Mouse (Mus musculus) kidney, postnatal 4 days (tissue): ENCODE results near the gene Ptbp3.
"Not testable (repeated sequence)": the region's sequence is repeated elsewhere in the genome, so short reads cannot be mapped to it uniquely, and the experiment has no call there.

Experiments used
- DNase-seq, 2 experiments: peaks; one replicate each; pipeline ENCODE4 v3.0.0; 2021; ENCODE audit warnings: mixed read lengths in 2 of 2

Gene Ptbp3

DNA sequence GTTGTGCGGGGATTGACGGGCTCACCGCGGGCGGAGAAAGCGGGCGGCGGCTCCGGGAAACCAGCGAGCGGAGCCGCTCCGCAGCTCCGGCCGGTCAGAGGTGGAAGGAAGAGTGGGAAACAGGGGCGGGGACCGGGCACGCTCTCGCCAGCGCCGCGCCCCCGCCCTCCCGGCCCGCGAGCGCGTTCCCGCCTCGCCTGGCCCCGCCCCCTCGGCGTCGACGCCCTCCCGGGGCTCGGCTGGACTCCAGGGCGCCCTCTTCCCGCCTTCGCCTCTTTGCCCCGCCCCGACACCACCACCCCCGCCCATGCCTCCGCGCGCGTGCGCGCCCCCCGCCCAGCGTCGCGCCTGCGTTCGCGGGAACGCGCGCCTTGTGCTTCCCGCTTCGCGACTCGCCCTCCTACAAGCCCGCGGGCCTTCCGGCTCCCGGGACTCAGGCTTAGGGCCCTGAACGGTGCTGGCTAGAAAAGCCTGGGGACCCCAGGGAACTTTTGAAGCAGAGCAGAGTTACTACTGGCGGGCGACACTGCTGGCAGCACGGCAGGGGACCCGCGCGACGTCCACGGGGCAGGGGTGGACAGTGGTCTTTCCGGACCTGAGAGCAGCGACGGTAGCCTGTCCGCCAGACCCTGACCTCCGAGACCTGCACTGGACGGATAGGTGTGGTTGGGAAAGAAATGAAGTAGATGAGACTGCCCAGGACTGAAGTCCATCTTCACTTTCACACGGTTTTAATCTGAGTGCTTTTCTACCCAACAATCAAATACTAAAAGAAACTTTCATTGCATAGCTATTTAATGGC is at the start of gene Ptbp3:
Ptbp3 (minus strand) TSS at position 190 of the 802 bp plus-strand sequence.
- peak; percentile 96 to 97 for DNase-seq

DNA sequence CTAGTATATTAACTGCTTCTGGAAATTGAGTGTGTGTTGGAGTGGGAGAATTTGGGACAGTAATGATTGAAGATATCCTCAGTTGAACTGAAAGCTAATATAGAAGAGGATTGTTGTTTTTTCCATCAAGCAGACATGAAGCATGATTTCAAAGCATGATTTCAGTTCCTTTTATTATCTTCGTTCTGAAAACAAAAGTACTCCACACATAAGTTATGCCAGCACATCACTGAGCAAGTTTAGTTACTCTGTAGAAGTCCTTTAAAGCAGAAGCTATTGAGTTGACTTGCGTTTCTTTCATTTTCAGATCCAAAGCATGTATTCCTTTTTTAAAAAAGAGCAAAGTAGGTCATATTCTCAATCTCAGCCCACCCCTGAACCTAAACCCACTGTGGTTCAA is 47.4 kb upstream of the Ptbp3 start:
- no peak for DNase-seq

DNA sequence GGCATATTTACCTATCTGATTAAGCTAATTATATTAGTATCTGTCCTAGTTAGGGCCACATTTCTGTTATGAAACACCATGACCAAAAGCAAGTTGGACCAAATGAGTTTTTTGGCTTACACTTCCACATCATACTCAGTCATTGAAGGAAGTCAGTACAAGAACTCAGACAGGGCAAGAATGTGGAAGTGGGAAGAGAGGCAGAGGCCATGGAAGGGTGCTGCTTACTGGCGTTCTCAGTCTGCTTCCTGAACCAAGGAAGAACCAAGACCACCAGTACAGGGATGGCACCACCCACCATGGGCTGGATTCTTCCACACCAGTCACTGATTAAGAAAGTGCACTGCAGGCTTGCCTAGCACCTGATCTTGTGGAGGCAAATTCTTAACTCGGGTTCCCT is 45.5 kb upstream of the Ptbp3 start:
- DNase-seq = no peak

DNA sequence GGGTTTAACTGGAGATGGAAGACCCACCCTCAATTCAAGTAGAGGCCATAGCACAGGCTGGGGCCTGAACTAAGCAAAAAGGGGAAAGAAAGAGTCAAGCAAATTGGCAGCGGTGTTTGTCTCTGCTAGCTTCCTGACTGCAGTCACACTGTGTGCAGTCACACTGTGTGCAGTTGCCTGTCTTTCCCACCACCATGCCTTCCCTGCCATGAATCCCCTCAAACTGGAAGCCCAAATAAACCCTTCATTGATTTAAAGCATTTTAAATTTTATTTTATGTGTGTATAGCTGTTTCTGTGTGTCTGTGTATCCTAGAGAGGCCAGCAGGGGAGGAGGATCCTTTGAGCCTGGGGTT is 38.7 kb upstream of the Ptbp3 start:
- no peak for DNase-seq

DNA sequence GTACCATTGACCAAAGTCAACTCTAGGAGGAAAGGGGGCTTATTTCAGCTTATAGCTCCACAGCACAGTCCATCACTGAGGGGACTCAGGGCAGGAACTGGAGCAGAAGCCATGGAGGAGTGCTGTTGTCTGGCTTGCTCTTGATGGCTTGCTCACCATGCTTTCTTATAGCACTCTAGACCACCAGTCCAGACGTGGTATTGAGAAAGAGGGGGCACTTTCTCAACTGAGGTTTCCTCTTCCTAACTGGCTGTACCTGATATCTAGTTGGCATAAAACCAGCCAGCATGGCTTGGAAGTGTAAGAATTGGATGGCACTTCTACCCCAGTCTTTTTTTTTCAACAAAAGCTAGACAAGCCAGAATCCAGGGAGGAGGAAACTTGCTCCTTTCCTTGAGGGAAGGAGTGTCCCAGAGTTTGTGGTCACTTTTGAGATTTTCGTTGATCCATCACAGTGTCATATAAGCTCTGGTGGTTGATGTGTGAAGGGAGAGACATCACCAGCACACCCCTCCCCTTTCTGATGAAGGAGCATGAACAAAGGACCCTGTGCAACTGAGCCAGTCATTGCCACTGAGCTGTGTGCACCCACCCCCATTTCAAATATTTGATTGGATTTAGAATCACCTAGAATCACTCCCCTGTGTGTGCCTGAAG is 38.2 kb upstream of the Ptbp3 start:
- DNase-seq = no peak

DNA sequence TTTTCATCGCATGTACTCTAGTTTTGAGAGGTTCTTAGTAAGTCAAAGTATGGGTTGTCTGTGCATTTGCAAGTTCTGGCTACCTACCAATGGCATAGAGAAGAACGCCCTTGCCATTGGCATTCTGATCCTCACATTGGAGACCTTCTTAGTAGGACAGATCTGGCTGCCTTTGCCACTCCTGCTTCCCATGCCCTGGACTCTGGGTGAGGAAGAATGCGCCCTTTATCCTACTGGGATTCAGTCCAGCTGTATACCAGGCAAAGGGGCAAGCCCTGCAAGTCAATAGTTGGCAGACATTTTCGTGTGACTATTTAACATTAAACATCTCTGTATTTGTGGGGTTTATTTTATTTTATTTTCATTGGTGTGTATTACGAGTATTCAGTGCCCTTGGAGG is 35.9 kb upstream of the Ptbp3 start:
- peak; percentile 12 to 44 for DNase-seq

DNA sequence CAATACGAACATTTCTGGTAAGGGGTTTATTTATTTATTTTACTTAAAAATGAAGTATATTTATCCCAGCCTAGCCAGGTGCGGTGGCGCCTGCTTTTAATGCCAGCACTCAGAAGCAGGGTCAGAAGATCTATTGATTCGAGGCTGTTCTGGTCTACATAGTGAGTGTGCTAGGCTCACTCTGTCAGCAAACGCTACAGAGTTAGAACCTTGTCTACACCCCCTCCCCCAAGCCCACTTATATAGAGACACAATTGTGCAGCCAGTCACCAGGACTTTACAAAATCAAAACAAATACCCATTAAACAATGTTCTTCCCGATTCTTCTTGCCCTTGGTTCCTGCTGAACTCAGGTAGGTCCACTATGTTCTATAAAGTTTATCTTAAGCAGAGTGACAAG is 33.0 kb upstream of the Ptbp3 start:
- no peak for DNase-seq

DNA sequence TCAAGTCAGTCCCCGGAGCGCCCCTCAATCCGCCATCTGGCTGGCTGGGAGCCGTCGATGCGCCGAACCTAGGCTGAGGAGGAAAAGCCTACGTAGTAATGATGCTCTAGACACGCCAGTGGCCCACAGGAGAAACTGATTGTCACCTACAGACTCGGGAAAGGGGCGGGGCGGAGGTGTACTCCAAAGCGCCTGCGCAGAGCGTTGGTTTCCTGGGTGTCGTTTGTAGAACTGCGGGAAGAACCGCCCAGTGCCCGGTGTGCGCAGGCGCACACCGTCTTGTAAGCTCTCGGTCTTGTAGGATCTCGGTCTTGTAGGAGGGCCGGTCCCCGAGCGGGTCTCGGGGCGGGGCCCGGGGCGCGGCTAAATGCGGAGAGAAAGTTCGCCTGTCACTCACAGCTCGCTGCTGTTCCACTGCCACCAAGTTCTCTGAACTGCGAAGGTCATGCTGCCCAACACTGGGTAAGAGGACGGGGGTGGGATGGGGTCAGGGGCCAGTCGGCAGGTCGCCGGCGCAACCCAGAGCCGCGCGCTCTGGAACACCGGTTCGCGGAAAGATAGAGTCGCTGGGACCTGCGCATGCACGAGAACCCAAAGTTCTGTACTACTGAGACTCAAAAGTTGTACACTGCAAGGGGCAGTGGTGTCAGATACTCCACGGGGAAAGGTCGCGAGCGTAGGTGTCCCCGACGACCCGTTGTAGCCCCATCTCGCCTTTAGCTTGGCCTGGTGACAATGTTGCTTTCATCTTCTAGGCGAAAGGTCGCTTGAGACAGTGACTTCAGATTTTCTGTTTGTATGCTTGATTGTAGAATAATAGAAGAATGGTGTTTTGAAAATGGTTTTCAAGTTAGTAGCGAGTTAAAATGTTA is 32.4 kb upstream of the Ptbp3 start, which contains the start of gene Hsdl2:
Hsdl2 (plus strand) TSS at position 250 of the 872 bp plus-strand sequence.
- peak; percentile 99 for DNase-seq

DNA sequence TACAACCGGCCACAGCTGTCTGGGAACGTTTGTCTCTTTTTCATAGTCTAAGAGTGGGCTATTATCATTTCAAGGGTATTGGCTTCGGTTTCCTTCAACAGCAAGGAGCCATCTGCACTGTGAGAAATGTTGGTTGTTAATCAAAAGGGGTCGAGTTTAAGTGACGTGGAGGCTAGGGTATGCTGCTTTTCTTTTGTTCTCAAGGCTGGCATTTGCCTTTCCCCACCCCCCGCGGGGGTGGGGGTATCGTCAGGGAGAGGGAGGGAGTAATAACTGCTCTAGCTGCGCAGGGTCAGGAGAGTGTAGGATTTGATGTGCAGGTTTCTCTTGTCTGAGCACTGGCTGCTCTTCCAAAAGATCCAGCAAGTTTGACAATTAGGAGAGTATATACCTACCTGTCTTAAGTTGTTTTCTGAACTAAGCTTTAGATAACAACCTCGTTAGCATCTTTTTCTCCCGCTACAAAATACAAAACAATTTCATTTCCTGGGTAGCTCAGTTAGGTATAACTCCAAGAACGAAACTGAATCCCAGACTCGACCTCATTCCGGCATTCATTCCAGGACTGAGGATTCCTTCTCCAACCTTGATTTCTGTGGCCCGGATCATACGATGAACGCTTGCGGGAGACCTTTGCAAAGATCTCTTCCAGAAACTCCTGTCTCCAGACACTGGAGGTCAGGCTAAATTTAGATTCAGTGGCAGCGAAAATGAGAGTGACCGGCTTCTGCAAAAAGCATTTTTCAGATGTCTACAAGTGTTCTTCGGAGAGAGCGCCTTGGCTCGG is 31.5 kb upstream of the Ptbp3 start:
- DNase-seq = peak; percentile 37 to 59

DNA sequence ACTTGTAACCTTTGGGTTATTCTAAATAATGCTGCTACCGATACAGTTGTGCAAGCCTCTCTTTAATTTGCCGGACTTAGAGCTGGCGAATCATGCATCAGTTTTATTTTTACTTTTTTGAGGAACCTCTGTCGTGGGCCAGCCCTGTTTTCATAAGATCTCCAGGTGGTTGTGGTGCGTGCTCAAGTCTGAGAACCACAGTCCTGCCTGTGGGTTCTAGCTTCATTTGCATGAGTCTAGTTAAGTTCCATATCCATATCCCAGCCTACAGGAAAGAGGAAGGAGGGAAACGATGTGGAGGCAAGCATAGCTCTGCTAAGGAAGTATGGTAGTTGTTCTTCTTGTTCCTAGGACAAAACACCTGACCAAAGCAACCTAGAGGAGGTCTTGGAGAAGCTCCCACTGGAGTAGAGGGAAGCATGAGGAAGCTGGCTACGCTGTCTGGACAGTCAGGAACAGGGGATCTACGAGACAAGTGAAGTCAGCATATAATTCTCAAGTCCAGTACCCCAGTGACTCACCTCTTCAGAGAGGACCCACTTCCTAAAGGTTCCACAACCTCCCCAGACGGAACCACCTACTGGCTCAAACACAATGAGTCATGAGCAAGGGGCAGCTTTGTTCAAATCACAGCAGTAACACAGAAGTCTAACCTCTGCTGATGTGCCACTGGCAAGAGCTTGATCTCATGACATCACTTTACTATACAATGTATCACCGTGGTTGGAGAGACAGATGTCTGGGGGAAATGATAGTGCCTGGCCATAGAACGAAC is 26.2 kb upstream of the Ptbp3 start:
- DNase-seq = no peak

DNA sequence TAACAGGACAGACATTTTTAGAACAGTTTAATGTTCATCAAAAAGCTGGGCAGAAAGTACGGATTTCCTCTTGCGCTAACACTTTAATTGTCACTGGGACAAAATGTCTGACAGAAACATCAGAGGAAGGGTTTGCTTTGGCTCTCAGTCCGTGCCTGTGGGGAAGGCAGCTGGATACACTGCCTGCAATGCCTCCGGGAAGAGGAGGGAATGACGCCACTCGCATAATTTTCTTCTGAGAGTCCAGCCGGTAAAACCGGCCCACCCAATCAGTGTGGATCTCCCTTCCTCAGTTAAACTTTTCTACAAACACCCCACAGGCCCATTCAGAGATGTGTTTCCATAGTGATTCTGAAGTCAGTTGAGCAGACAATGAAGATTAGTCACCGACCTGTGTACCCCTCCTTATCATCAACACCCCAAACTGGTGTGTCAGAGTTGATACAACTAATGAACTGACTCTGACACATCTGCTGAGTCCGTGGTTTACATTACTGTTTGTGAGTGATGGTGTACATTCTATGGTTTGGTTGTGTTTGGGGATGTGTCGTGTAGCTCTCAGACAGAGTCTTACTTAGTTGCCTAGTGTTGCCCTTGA is 23.5 kb upstream of the Ptbp3 start:
- no peak for DNase-seq

DNA sequence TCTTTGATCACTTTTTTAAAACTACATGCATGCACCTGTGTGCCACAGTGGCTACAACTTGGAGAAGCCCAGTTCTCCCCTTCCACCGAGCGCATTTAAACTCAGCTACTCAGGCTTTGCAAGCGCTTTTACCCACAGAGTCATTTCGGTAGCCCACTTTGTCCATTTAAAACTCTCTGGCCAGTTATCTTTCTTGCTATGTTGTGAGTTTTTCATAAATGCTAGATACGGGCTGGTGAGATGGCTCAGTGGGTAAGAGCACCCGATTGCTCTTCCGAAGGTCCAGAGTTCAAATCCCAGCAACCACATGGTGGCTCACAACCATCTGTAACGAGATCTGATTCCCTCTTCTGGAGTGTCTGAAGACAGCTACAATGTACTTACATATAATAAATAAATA is 21.4 kb upstream of the Ptbp3 start:
- DNase-seq = not testable (repeated sequence)

DNA sequence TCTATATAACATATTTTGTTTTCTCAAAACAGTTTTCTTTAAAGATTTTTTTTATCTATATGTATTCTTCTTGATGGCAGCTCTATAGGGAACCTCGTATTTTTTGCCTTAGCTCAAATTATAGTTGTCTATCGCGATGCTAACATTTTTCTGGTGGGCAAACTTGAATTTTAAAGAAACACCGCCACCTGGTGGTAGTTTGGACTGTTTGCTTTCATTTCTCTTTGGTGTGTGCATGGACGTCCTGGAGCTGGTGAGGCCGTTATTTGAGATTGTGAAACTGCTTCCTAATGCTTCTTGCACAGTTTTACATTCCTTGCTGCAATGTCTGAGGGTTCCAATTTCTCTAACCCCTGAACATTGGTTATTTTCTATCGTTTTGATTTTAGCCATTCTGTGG is 20.4 kb upstream of the Ptbp3 start:
- peak; percentile 76 to 81 for DNase-seq

DNA sequence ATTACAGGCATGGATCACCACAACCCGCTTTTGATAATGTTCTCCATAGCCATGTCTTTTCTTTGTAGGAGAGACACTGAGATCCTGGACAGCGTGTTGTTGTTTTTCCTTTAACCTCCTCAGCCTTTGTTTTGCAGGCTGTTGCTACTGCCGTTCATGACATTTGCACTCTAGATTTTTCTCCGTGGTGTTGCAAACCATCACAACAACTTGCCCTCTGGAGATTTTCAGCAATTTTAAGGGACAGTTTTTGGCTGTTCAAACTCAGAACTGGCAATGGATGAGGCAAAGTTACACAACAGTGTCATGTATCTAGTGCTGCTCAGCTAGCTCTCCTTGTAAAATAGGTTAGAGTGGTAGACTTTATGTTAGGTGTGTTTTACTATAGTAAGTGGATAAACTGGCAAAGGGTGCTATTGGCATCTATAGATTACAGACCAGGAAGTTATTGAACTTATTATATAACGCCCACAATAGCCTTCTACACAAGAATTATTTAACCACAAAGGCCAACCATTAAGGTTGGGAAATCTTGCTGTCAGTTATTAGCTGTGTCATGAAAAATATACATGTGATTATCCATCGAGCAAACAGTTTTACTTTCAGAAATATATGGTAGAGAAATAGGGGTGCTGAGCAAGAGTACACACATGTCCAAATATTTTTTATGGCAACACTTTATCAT is 18.6 kb upstream of the Ptbp3 start:
- no peak for DNase-seq

DNA sequence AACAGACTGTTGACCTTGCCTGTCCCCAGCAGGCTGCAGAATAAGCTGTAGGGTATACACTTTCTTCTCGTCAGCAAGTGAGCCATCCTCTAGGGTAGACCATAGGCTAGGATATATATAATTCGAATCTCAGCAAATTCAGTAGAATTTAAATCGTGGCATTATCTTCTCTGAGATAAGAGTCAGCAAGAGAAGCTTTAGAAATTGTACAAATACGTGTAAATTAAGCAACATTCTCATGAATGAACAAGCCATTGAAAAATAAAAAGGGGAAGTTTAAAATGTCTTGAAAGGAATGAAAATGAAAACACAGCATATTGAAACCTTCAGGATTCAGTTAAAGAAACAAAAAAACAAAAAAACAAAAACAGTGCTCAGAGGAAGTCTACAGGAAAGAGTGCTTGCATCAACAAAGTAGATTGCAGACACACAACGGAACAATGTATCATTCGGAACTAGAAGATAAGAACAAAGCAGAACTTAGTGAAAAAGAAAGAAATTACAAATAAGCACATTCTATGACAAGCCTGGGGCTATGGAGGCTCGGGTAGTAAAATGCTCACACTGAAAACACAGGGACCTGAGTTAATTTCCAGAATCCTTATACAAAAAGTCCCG is 16.5 kb upstream of the Ptbp3 start:
- DNase-seq = no peak

DNA sequence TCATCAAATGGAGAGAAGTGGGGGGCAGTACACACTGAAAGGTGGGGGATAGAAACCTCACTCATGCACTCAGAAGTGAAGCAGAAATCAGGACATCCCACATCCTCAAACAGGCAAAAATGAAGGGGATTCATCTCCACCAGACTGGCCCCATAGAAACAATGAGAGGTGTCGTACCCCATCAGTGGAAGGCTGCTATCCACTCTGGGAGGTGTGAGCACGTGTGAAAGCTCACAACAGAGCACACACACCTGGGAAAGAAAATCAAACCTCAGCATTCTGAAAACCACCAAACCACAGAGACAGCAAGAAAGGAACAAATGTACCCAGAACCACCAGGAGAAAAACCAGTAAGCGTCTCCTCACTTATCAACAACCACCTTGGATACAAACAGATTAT is 15.0 kb upstream of the Ptbp3 start:
- no peak for DNase-seq

DNA sequence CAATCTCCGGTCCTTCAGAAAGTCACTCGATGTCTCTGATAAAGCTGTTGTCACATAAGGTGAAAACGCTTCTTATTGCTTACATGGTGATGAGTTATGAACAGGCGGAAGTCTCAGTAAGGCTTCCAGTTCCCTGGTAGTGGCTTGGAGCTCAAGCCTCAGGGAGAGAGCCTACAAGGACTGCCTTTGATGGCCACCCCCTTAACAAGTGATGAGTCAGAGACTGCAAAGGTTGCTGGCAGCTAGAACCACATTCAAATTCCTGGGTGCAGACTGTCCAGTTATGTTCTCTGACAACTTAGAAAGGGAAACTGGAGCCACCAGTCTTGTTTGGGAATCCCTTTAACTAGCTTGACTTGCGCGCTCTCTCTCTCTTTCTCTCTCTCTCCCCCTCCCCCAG is 11.0 kb upstream of the Ptbp3 start:
- DNase-seq = no peak

DNA sequence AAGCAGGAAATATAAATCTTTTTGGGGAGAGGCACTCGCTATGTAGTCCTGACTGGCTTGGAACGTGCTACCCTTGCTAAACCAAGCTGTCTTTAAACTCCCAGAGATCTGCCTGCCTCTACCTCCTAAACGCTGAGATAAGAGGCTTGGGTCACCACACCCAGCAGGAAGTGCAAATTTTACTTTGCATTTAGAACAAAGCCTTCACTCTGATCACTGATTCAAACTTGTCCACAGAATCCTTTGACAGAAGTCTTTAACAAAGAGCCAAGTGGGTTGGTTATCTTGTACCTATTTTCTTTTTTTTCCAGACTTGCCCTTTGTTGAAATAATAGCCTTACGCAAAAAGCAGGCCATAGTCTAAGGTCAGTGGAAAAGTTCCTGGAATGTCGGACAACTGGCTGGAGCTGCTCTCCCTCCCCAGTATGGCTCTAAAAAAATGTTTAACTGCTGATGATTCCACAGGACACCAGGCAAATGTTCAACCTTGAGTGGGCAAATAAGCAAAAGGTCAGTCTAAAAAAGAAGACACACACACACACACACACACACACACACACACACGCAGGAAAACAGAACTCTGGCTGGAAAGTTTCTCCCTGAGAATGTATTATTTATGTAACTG is 9.0 kb upstream of the Ptbp3 start:
- peak; percentile 48 to 56 for DNase-seq

DNA sequence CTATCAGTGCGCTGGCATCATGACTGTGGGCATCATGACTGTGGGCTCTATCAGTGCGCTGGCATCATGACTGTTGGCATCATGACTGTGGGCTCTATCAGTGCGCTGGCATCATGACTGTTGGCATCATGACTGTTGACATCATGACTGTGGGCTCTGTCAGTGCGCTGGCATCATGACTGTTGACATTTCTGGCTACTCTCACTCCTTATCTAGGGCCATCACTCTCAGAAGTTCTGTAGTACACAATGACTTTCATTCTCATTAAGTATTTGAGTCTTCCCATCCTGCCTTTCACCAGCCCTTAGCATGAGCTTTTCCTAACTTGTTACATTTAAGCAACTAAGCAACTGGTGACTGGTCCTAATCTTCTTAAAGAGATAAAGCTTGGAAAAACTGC is 8.2 kb upstream of the Ptbp3 start:
- not testable (repeated sequence) for DNase-seq

DNA sequence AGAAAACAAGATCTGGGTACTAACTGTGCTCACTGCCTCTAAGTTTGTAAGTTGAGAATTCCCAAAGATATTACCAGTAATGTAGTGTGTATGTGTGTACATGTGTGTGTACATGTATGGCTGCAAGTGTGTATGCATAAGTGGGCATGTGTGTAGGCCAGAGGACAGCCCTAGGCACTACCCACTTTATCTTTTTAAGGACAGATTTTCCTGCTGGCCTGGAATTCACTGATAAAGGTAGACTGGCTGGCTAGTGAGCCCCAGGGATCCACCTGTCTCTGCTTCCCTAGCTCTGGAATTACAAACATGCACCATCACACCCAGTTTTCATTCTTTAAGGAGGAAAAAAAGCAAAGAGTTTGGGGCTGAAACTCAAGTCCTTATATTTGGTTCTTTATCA is 6.0 kb upstream of the Ptbp3 start:
- no peak for DNase-seq
